Mouse (Mus musculus) neural tube, embryonic 15.5 days (tissue): ENCODE measurements at regions not wholly inside any gene's neighbourhood (a gene's known extent, or its start where the extent isn't known, plus 50 kb on each side); places are given as distances from the start of the nearest gene placed in this dataset.

Source experiments
- ATAC-seq: fragments of 200-750 bp; cut with Nextera tagmentation; 2 replicates; pipeline ENCODE4 v1.8.0; 2017; ENCODE audit warnings: mild to moderate bottlenecking, moderate TSS enrichment, moderate library complexity; ENCODE audit not compliant: low FRiP score
- H3K27ac ChIP-seq: fragments of 300-500 bp; sonication (generic); replicated peaks from 2 replicates; pipeline ENCODE4 v1.5.1; 2015; ENCODE audit warnings: mild to moderate bottlenecking, inconsistent platforms
- H3K27me3 ChIP-seq: fragments of 300-500 bp; sonication (generic); replicated peaks from 2 replicates; pipeline ENCODE4 v1.6.1; 2015; ENCODE audit warnings: inconsistent platforms
- H3K36me3 ChIP-seq: fragments of 300-500 bp; sonication (generic); 2 replicates; pipeline ENCODE4 v1.6.1; 2015; ENCODE audit warnings: inconsistent platforms
- H3K4me1 ChIP-seq: fragments of 300-500 bp; sonication (generic); 2 replicates; pipeline ENCODE4 v1.6.1; 2015; ENCODE audit warnings: inconsistent platforms
- H3K4me2 ChIP-seq: fragments of 300-500 bp; sonication (generic); 2 replicates; pipeline ENCODE4 v1.6.1; 2015; ENCODE audit warnings: inconsistent platforms, mild to moderate bottlenecking, moderate library complexity
- H3K4me3 ChIP-seq: fragments of 300-500 bp; sonication (generic); replicated peaks from 2 replicates; pipeline ENCODE4 v1.5.1; 2015; ENCODE audit warnings: mild to moderate bottlenecking, inconsistent platforms
- H3K9ac ChIP-seq: fragments of 300-500 bp; sonication (generic); replicated peaks from 2 replicates; pipeline ENCODE4 v1.6.1; 2015; ENCODE audit warnings: mild to moderate bottlenecking, inconsistent platforms
- H3K9me3 ChIP-seq: fragments of 300-500 bp; sonication (generic); replicated peaks from 2 replicates; pipeline ENCODE4 v1.6.1; 2016; ENCODE audit warnings: inconsistent platforms
- WGBS: fragments of 180-500 bp; shearing (Covaris S2); methylation state at CpG from one replicate; pipeline ENCODE4 v1.1.7; 2015; ENCODE audit warnings: mixed read lengths; 5-methylcytosine and 5-hydroxymethylcytosine counted together

- no peak overlapping the region for H3K4me3 ChIP-seq
- no peaks in the 10 kb centered on the region for H3K36me3 ChIP-seq
- no peak overlapping the region for H3K27ac ChIP-seq
- no peaks in the 10 kb centered on the region for H3K4me1 ChIP-seq
- no peak for ATAC-seq
- WGBS: 72% methylated on average over 4 of the region's 4 CpGs
- H3K4me2 ChIP-seq: no peak overlapping the region
- H3K27me3 ChIP-seq: no peaks in the 10 kb centered on the region
- H3K9me3 ChIP-seq: no peaks in the 10 kb centered on the region
- H3K9ac ChIP-seq: no peak overlapping the region
Observed at GRCm38 (mm10) chr9:34143131-34143795, 342.4 kb upstream of the Kirrel3 start.

DNA sequence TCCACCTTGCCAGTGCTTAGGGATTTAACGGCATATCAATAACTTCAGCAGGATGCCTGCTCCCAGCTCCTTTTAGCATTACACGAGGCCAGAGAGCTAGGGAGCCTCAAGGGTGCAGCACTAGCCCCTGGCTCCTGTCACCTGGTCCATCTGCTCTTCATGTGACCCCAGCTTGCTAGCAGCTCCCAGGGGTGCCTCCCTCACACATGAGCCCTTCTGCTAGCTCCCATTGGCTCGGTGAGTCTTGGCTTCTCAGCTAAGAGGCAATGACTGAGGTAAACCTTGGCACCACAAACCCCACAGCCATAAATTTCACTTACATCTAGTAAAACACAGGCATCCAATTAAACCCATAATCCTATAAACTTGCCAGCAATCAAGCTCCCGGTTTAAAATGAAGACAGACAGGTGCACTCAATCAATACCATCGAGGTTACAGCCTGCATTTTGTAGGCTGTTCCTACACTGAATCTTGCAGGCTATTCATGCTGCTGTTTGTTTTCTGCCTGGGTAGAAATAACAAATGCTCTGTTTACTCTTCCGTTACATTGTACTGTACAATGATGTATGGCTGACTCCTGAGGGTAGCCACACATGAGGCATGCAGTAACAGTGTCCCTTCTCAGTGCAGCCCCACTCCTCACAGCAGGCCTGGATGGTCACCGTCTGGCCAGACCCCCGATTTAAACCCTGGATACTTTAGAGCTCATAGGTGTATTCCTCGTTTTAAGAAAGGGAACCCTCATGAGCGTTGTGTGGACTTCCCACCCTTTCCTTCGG, 330.3 kb upstream of the Kirrel3 start:
- WGBS: 39% methylated on average over 11 of the region's 11 CpGs
- peak; percentile 59 for ATAC-seq

GRCm38 (mm10) chr9:34156581-34156980, 329.1 kb upstream of the Kirrel3 start:
- H3K4me1 ChIP-seq: peaks cover 9% of the 10 kb centered on the region; the same call in 1 of the 2 replicates
- no peaks in the 10 kb centered on the region for H3K27me3 ChIP-seq
- H3K4me3 ChIP-seq: no peak overlapping the region
- H3K36me3 ChIP-seq: no peaks in the 10 kb centered on the region
- no peak overlapping the region for H3K4me2 ChIP-seq
- H3K9ac ChIP-seq: no peak overlapping the region
- no peaks in the 10 kb centered on the region for H3K9me3 ChIP-seq
- ATAC-seq: no peak
- no peak overlapping the region for H3K27ac ChIP-seq
- 59% methylated on average over 3 of the region's 3 CpGs for WGBS

More for the DNA sequence above, 330.3 kb upstream of the Kirrel3 start:
- Histone ChIP-seq H3K4me1 (peaks cover 9% of the 10 kb centered on the region; the same call in 1 of the 2 replicates), H3K36me3 (no peaks in the 10 kb centered on the region), H3K4me2 (no peak overlapping the region), H3K27me3 (no peaks in the 10 kb centered on the region), H3K9ac (no peak overlapping the region), H3K4me3 (no peak overlapping the region), H3K9me3 (no peaks in the 10 kb centered on the region), H3K27ac (0 out of 2 replicates have a peak overlapping the region, but pooled peaks have one; percentile 5)

DNA sequence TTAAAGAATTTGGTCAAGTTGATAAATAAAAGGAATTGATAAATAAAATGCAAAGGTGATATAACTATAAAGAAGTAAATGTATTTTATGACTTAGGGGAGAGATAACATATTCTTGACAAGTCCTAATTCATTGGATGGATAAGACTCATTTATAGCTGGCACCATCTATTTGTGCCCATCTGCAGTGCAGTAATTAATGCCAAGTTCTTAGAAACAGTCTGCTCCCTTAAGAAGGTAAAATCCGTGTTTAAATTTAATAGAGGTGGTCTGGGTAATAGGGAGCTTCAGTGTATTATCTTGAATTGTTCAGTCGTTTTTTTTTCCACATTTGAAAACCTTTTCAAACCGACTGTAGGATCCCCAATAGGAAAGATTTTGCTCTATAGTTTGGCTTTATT, 324.6 kb upstream of the Kirrel3 start:
- H3K4me3 ChIP-seq: no peak overlapping the region
- 58% methylated on average over 3 of the region's 3 CpGs for WGBS
- no peaks in the 10 kb centered on the region for H3K9me3 ChIP-seq
- H3K4me1 ChIP-seq: no peaks in the 10 kb centered on the region
- no peak overlapping the region for H3K27ac ChIP-seq
- no peak for ATAC-seq
- no peak overlapping the region for H3K4me2 ChIP-seq
- no peaks in the 10 kb centered on the region for H3K27me3 ChIP-seq
- H3K9ac ChIP-seq: no peak overlapping the region
- H3K36me3 ChIP-seq: no peaks in the 10 kb centered on the region

DNA sequence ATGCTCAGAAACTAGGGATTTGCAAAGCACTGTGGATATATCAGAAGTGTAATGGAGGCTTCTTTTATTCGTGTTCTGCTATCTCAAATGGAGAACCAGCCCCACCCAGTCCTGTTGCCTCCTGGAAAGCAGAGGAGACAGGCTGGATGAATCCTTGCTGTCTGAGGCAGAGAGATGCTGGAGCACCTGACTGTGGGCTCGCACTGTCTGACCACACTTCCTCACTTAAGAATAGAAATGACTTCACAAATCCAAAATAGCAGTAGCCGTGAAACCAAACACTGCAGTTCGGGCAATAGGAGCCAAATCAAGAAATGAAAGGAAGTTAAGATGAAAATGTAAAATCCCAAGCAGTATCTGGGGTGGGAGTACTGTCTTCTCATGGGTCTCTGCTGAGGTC, 299.4 kb upstream of the Kirrel3 start:
- Histone ChIP-seq H3K4me2 (no peak overlapping the region), H3K4me3 (no peak overlapping the region), H3K4me1 (no peaks in the 10 kb centered on the region), H3K9me3 (no peaks in the 10 kb centered on the region), H3K36me3 (no peaks in the 10 kb centered on the region), H3K9ac (no peak overlapping the region), H3K27ac (no peak overlapping the region), H3K27me3 (no peaks in the 10 kb centered on the region)
- no peak for ATAC-seq
- WGBS: 84% methylated on average over 4 of the region's 4 CpGs

DNA sequence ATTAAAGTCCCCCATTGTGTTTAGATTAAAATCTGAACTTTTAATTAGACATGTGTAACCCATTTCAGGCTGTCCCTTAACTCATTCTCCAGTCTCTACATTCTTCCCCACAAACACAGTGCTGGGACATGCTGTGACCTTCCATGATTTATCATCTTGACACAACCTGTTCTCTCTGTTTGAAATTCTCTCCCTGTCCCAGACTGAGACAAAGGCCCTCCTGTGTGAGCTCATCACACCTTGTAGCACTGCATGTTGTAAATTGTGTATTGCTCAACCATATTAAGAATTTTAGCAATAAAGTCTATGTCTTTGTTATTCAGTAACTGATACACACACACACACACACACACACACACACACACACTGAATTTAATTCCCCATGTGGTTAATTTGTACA, 293.2 kb upstream of the Kirrel3 start:
- H3K27ac ChIP-seq: no peak overlapping the region
- H3K9ac ChIP-seq: no peak overlapping the region
- H3K4me1 ChIP-seq: no peaks in the 10 kb centered on the region
- H3K4me2 ChIP-seq: no peak overlapping the region
- no peaks in the 10 kb centered on the region for H3K27me3 ChIP-seq
- no peaks in the 10 kb centered on the region for H3K9me3 ChIP-seq
- no peak for ATAC-seq
- H3K36me3 ChIP-seq: no peaks in the 10 kb centered on the region
- H3K4me3 ChIP-seq: no peak overlapping the region

DNA sequence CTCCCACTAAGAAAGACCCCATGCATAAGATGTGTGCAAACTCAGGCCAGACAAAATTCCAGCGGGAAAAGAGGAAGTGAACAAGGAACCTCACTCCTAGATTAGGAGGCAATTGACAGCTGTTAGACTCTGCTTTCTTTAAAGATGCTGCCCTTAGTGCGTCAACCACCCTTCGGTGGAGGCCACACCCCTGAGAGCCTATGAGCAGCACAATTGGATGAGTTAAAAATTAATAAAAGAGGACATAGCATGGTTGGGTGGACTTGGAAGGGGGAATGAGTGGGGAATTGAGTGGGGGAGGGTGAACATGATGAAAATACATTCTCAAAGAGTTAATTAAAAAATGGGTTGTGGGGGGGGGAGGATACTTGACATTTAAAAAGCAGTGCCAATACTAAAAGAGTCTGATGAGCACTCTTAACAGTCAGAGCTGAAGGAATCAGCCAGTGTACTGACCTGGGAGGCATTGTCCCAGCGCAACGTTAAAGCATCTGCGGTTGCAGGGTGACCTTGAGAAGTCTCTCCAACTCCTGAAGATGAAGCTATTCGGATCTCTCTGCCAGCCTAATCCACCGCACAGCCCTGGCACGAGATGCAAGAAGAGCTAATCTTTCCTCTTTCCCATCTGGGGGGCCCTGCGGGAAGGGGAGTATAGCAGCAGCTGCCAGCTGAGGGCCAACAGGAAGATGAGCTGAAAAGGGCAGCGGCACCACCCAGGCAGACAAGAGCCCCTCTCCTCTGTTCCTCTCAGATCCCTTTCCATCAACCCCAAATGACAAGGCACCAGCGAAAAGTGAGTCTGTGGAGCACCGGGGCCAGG, 283.4 kb upstream of the Kirrel3 start:
- ATAC-seq: 0 out of 2 replicates have a peak, but pooled peaks have one; percentile 45
- H3K9ac ChIP-seq: no peak overlapping the region
- peaks cover 26% of the 10 kb centered on the region for H3K4me1 ChIP-seq

DNA sequence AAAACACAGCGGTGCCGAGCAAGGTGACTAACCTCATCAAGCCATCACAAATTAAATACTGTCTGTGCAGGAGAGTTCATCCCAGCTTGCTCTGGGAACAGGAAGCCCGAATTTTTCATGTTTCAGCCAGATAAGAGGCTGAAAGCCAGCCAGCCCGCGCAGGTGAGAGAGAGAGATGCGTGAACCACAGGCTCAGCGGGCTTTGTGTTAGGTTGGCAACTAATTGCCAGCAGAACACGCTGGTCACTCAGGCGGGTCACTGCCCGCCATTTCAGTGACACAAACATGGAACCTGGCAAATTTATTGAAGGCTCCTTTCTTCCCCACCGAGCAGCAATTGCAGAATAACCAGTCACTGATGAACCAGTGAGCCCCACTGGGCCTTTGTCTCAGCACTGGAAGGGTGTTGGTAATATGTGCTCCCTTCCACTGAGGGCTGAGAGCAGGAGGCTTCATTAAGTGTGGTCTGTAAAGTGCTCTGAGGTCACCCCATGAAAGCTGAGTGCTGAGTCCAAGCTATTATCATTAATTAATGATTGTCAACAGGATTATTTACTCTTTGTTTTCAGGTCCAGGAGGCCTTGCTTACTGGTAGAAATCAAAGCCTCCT, 282.6 kb upstream of the Kirrel3 start:
- ATAC-seq: peak; percentile 66; the same call in 1 of the 2 replicates
- Histone ChIP-seq H3K4me2 (peak overlapping the region; percentile 33), H3K9ac (no peak overlapping the region), H3K27me3 (no peaks in the 10 kb centered on the region), H3K27ac (peak overlapping the region; percentile 49), H3K9me3 (no peaks in the 10 kb centered on the region), H3K4me3 (no peak overlapping the region), H3K36me3 (no peaks in the 10 kb centered on the region), H3K4me1 (peaks cover 26% of the 10 kb centered on the region)
- WGBS: 12% methylated on average over 11 of the region's 11 CpGs

More for the DNA sequence above, 283.4 kb upstream of the Kirrel3 start:
- Histone ChIP-seq H3K36me3 (no peaks in the 10 kb centered on the region), H3K9me3 (no peaks in the 10 kb centered on the region), H3K4me3 (no peak overlapping the region), H3K4me2 (peak overlapping the region; percentile 33), H3K27ac (peak overlapping the region; percentile 49; the same call in 1 of the 2 replicates), H3K27me3 (no peaks in the 10 kb centered on the region)
- 27% methylated on average over 13 of the region's 13 CpGs for WGBS

- peak overlapping the region; percentile 4; the same call in 1 of the 2 replicates for H3K27ac ChIP-seq
Observed at GRCm38 (mm10) chr9:34203624-34204365, 281.9 kb upstream of the Kirrel3 start.

DNA sequence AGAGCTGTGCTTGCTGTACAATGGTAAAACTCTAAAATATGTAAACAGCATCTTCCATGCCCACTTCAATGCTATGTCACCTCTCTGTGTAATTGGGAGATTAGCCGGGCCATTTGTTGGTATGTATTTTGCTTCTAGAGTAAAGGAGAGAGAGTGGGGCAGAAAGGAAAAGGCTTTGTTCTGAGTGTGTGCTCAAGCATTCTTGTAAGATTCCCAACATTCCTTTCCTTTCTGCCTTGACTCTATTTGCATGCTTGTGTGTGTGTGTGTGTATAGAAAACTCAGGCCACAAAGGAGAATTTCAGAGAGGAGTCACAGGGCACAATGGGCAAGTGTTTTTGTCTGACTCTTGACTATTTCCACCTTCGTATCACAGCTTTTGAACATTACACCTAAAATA, 281.2 kb upstream of the Kirrel3 start:
- no peak overlapping the region for H3K4me2 ChIP-seq
- no peaks in the 10 kb centered on the region for H3K27me3 ChIP-seq
- no peak overlapping the region for H3K9ac ChIP-seq
- no peak overlapping the region for H3K27ac ChIP-seq
- 29% methylated on average over 2 of the region's 2 CpGs for WGBS
- no peak for ATAC-seq
- peaks cover 26% of the 10 kb centered on the region for H3K4me1 ChIP-seq
- H3K9me3 ChIP-seq: no peaks in the 10 kb centered on the region
- H3K4me3 ChIP-seq: no peak overlapping the region
- no peaks in the 10 kb centered on the region for H3K36me3 ChIP-seq

More at GRCm38 (mm10) chr9:34203624-34204365, 281.9 kb upstream of the Kirrel3 start:
- peaks cover 26% of the 10 kb centered on the region for H3K4me1 ChIP-seq
- H3K27me3 ChIP-seq: no peaks in the 10 kb centered on the region
- no peaks in the 10 kb centered on the region for H3K9me3 ChIP-seq
- H3K36me3 ChIP-seq: no peaks in the 10 kb centered on the region
- H3K9ac ChIP-seq: no peak overlapping the region
- ATAC-seq: peak; percentile 28; the same call in 1 of the 2 replicates
- no peak overlapping the region for H3K4me3 ChIP-seq
- WGBS: 14% methylated on average over 7 of the region's 7 CpGs
- no peak overlapping the region for H3K4me2 ChIP-seq

DNA sequence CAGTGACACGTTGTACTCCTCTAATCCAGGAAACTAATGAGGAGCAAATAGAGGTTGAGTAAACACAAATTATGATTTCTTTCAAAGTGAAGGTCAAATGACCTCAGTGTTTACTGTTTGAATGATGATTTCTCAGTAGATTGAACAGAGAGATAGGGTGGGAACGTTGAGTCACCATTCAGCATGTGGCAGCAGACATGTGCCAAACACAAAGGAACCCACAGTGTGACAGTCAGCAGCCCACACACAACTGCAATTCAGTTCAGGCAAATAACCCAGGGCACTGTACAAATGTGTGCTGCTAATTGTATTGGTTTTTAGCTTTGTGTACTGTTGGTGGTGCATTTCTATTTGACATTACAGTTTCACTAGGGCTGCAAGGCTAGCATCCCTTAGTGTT, 254.1 kb upstream of the Kirrel3 start:
- H3K4me1 ChIP-seq: no peaks in the 10 kb centered on the region
- no peak overlapping the region for H3K27ac ChIP-seq
- no peak overlapping the region for H3K4me3 ChIP-seq
- 48% methylated on average over 2 of the region's 2 CpGs for WGBS
- ATAC-seq: no peak
- H3K36me3 ChIP-seq: no peaks in the 10 kb centered on the region
- H3K9me3 ChIP-seq: no peaks in the 10 kb centered on the region
- no peaks in the 10 kb centered on the region for H3K27me3 ChIP-seq
- no peak overlapping the region for H3K4me2 ChIP-seq
- H3K9ac ChIP-seq: no peak overlapping the region
